Mouse (Mus musculus): Measurements from ENCODE around the gene Gas7.

Gas7 gene

GRCm38 (mm10) chr11:67489647-67490175 is 34.5 kb downstream of the Gas7 start:
- no peak for DNase-seq (ENCODE audit: low read depth)

GRCm38 (mm10) chr11:67496796-67497195 is 41.6 kb downstream of the Gas7 start:
- DNase-seq (ENCODE audit: low read depth) = no peak

- DNase-seq (ENCODE audit: low read depth) = no peak
Observed at GRCm38 (mm10) chr11:67500115-67500514, 44.9 kb downstream of the Gas7 start.

- DNase-seq (ENCODE audit: low read depth) = no peak
Observed at GRCm38 (mm10) chr11:67501468-67502244, 46.4 kb downstream of the Gas7 start.

- no peak for DNase-seq (ENCODE audit: low read depth)
Observed at GRCm38 (mm10) chr11:67509219-67509876, 54.1 kb downstream of the Gas7 start.

- no peak for DNase-seq (ENCODE audit: low read depth)
Observed at GRCm38 (mm10) chr11:67510831-67511230, 55.6 kb downstream of the Gas7 start.

GRCm38 (mm10) chr11:67513001-67513400 is 57.8 kb downstream of the Gas7 start:
- DNase-seq (ENCODE audit: low read depth) = no peak

- no peak for DNase-seq (ENCODE audit: low read depth)
Observed at GRCm38 (mm10) chr11:67514401-67514800, 59.2 kb downstream of the Gas7 start.

GRCm38 (mm10) chr11:67515020-67515911 is 60.0 kb downstream of the Gas7 start:
- DNase-seq (ENCODE audit: low read depth) = no peak

- no peak for DNase-seq (ENCODE audit: low read depth)
Observed at GRCm38 (mm10) chr11:67515912-67516305, 60.7 kb downstream of the Gas7 start.

GRCm38 (mm10) chr11:67517748-67518147 is 62.5 kb downstream of the Gas7 start:
- no peak for DNase-seq (ENCODE audit: low read depth)

GRCm38 (mm10) chr11:67518985-67519384 is 63.7 kb downstream of the Gas7 start:
- no peak for DNase-seq (ENCODE audit: low read depth)

GRCm38 (mm10) chr11:67522671-67523070 is 67.4 kb downstream of the Gas7 start:
- no peak for DNase-seq (ENCODE audit: low read depth)

- DNase-seq (ENCODE audit: low read depth) = no peak
Observed at GRCm38 (mm10) chr11:67523806-67524205, 68.6 kb downstream of the Gas7 start.

- no peak for DNase-seq (ENCODE audit: low read depth)
Observed at GRCm38 (mm10) chr11:67524731-67525130, 69.5 kb downstream of the Gas7 start.

GRCm38 (mm10) chr11:67525841-67526240 is 70.6 kb downstream of the Gas7 start:
- no peak for DNase-seq (ENCODE audit: low read depth)

GRCm38 (mm10) chr11:67526621-67527545 is 71.6 kb downstream of the Gas7 start:
- DNase-seq (ENCODE audit: low read depth) = peak; percentile 53

GRCm38 (mm10) chr11:67531286-67531685 is 76.0 kb downstream of the Gas7 start:
- DNase-seq (ENCODE audit: low read depth) = no peak

GRCm38 (mm10) chr11:67531926-67532565 is 76.8 kb downstream of the Gas7 start:
- no peak for DNase-seq (ENCODE audit: low read depth)

- DNase-seq (ENCODE audit: low read depth) = no peak
Observed at GRCm38 (mm10) chr11:67532728-67533127, 77.5 kb downstream of the Gas7 start.

GRCm38 (mm10) chr11:67533151-67533550 is 77.9 kb downstream of the Gas7 start:
- DNase-seq (ENCODE audit: low read depth) = no peak
